Mouse (Mus musculus) liver, embryonic 11.5 days (tissue): ENCODE results near the gene Fam208b. TPM values are rescaled to one million over a fixed set of nuclear protein-coding genes. Genes with fewer than 3 reads are reported as not detected.

ENCODE experiments used
- ATAC-seq: fragments of 200-750 bp; cut with Nextera tagmentation; replicated peaks from 2 replicates; pipeline ENCODE4 v1.8.0; 2017; ENCODE audit warnings: moderate number of reproducible peaks, mild to moderate bottlenecking, moderate TSS enrichment, moderate library complexity; ENCODE audit not compliant: low FRiP score
- DNase-seq: peaks from one replicate; pipeline ENCODE4 v3.0.0-alpha.2; 2017; ENCODE audit warnings: low spot score
- H3K27ac ChIP-seq: fragments of 300-500 bp; sonication (generic); 2 replicates; pipeline ENCODE4 v1.5.1; 2014; ENCODE audit warnings: mild to moderate bottlenecking, low read depth, low read length, control low read depth
- H3K27me3 ChIP-seq: fragments of 300-500 bp; sonication (generic); replicated peaks from 2 replicates; pipeline ENCODE4 v1.6.1; 2014; ENCODE audit warnings: low read length, mixed read lengths; ENCODE audit not compliant: control insufficient read depth, insufficient read depth
- H3K36me3 ChIP-seq: fragments of 300-500 bp; sonication (generic); 2 replicates; pipeline ENCODE4 v1.6.1; 2014; ENCODE audit warnings: mild to moderate bottlenecking, low read length, moderate library complexity, mixed read lengths; ENCODE audit not compliant: control insufficient read depth, insufficient read depth
- H3K4me1 ChIP-seq: fragments of 300-500 bp; sonication (generic); replicated peaks from 2 replicates; pipeline ENCODE4 v1.6.1; 2014; ENCODE audit warnings: low read length, mixed read lengths; ENCODE audit not compliant: control insufficient read depth, insufficient read depth
- H3K4me2 ChIP-seq: fragments of 300-500 bp; sonication (generic); 2 replicates; pipeline ENCODE4 v1.6.1; 2014; ENCODE audit warnings: mild to moderate bottlenecking, control low read depth, moderate library complexity
- H3K4me3 ChIP-seq: fragments of 300-500 bp; sonication (generic); 2 replicates; pipeline ENCODE4 v1.5.1; 2014; ENCODE audit warnings: low read depth, low read length, control low read depth
- H3K9ac ChIP-seq: fragments of 300-500 bp; sonication (generic); 2 replicates; pipeline ENCODE4 v1.6.1; 2014; ENCODE audit warnings: low read depth, low read length, control low read depth
- H3K9me3 ChIP-seq: fragments of 300-500 bp; sonication (generic); 2 replicates; pipeline ENCODE4 v1.6.1; 2016; ENCODE audit warnings: low read length, inconsistent platforms, mixed read lengths; ENCODE audit not compliant: control insufficient read depth
- WGBS: fragments of 180-500 bp; shearing (Covaris S2); extraction: QIAGEN DNeasy Blood & Tissue Kit; methylation state at CpG from one replicate; pipeline ENCODE4 v1.1.7; 2014; 5-methylcytosine and 5-hydroxymethylcytosine counted together
- polyA plus RNA-seq: library from polyadenylated mRNA; unstranded; fragments of >200 nt; fragmentation: Nextera tagmentation; extraction: Ambion mirVana; gene quantifications from 2 replicates; pipeline ENCODE4 v1.2.1, GENCODE M21; 2014

Gene Fam208b
- polyA plus RNA-seq, 1 experiment from 2014 or later: 14.5 TPM

DNA sequence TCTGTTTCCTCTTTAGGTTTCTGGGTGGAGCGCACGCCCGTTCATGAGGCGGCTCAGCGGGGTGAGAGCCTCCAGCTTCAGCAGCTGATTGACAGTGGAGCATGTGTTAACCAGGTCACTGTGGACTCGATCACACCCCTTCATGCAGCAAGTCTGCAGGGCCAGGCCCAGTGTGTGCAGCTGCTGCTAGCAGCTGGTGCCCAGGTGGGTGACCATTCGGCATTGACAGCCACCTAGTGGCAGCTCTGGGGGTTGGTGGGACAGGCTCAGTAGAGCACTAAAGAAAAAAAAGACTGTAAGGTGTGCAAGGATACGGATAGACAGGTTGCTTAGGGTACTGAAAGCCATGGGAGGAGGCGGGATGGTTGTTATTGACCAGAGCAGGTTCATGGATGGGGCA, 31.1 kb upstream of the Fam208b start:
- Histone ChIP-seq H3K4me2 (no peak overlapping the region), H3K27me3 (no peaks in the 10 kb centered on the region), H3K9me3 (no peaks in the 10 kb centered on the region), H3K27ac (no peak overlapping the region), H3K4me3 (no peak overlapping the region), H3K36me3 (no peaks in the 10 kb centered on the region), H3K4me1 (no peaks in the 10 kb centered on the region), H3K9ac (no peak overlapping the region)
- DNase-seq (peak; percentile 38), ATAC-seq (peak; percentile 69)
- 79% methylated on average over 9 of the region's 9 CpGs for WGBS

DNA sequence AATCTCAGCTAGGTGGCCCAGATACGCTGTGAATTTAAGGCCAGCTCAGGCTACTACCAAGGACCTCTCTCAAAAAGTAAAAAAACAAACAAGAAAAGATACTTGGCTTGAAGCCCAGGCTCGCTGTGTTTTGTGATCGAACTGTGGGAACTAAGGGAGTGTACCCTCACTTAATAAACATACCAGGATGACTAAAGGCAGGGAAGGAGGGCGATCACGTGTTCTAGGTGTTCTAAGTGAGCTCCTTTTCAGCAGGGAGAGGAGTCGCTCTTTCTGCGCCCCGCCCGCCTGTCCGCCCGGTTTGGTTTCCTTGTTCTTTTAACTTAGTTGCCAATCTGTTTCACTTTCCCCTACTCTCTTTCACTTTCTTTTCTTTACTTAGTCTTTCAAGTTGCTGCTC, 25.9 kb upstream of the Fam208b start:
- Histone ChIP-seq H3K4me1 (no peaks in the 10 kb centered on the region), H3K27ac (no peak overlapping the region), H3K4me2 (peak overlapping the region; percentile 18; the same call in 1 of the 2 replicates), H3K27me3 (no peaks in the 10 kb centered on the region), H3K36me3 (no peaks in the 10 kb centered on the region), H3K4me3 (no peak overlapping the region), H3K9ac (no peak overlapping the region), H3K9me3 (no peaks in the 10 kb centered on the region)
- ATAC-seq: no peak
- DNase-seq: no peak
- 61% methylated on average over 11 of the region's 11 CpGs for WGBS

DNA sequence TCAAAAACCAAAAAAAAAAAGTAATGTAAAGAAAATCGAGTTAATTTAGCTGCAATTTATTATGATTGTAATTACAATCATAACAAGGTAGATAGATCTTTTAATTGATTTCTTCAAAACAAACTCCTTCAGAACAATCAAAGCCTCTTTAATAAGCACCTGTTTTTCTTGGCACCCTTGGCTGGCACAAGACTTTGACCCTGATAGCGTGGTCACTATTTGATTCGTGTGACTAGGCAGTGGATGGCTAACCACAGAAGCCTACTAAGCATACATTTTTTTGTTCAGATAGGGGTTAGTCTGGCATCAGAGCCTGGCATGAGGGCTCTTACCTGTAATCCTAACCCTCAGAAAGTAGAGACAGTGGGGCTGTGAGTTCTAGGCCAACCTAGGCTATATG, 24.2 kb upstream of the Fam208b start:
- Histone ChIP-seq H3K9me3 (no peaks in the 10 kb centered on the region), H3K4me1 (no peaks in the 10 kb centered on the region), H3K4me3 (no peak overlapping the region), H3K27me3 (no peaks in the 10 kb centered on the region), H3K9ac (no peak overlapping the region), H3K4me2 (no peak overlapping the region), H3K27ac (no peak overlapping the region), H3K36me3 (no peaks in the 10 kb centered on the region)
- no peak for ATAC-seq
- no peak for DNase-seq
- 84% methylated on average over 3 of the region's 3 CpGs for WGBS

DNA sequence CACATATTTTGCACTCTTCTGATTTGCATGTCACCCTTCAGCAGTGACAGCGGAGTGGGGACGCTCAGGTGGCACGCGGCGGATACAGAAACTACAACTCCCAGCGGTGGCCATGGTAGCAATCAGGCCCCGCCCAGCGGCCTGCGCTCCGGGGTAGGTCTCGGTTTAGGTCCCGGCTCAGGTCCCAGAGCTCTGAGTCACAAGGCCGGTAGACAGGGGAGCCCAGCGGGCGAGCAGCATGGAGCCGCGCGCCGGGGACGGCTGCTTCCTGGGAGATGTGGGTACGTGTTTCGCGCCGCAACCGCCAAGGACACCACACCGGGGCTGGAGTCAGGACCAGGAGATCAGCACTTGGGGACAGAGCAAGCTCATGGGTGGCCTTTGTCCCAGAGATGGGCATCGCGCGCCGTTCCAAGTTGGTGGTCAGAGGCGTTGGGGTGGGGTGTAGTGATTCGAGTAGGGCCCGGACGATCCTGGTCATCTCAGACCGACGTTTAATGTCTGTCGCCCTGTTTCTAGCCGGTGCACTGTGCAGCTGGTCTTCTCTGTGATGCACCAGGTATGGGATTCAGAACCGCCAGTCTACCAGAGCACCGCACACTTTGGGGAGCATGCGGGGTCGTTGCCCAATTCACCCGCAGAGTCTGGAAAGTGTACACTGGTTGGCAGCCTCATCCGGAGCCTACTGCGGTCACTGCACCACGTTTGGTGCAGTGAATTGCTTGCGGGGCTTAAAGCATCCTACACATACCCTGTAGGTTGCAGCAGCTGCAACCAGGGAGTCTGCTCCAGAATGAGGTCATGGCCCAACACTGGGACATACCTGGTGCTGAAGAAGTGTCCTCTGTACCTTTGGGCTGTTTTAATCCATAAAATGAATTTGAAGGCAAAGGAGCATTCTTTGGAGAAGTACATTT, 23.2 kb upstream of the Fam208b start, which contains the start of gene Asb13:
Gene Asb13 (plus strand): TSS at position 138 of the 917 bp plus-strand sequence.
- peak; percentile 93 for ATAC-seq
- Histone ChIP-seq H3K9ac (peak within 1 kb of the TSS; percentile 76), H3K27ac (no peak within 1 kb of the TSS), H3K9me3 (no peaks in the 10 kb centered on the region), H3K36me3 (no peaks in the 10 kb centered on the region), H3K4me1 (no peaks in the 10 kb centered on the region), H3K4me3 (peak within 1 kb of the TSS; percentile 70), H3K4me2 (peak within 1 kb of the TSS; percentile 89), H3K27me3 (no peaks in the 10 kb centered on the region)
- WGBS: 2% methylated on average over 47 of the region's 47 CpGs
- DNase-seq: peak; percentile 82

DNA sequence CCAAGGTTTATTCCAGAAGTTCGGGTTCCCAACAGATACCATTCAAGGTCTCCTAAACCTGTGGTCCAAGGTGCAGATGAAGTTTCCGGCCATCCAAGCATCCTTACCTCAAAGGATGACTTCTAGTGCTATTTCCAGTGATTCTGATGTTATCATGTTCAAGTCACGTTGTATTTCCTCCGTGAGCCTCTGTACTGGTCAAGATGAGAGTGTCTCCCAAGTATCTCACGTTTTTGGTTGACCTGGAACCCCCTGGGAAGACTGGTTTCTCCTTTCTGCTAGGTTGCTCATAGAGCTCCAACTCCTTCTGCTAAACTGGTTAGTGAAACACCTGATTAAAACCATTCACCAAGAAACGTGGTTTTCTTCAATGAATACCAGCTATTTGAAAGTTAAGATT, 22.2 kb upstream of the Fam208b start:
- ATAC-seq (no peak), DNase-seq (no peak)
- no peak overlapping the region for H3K27ac ChIP-seq
- no peak overlapping the region for H3K4me3 ChIP-seq
- no peak overlapping the region for H3K9ac ChIP-seq
- no peaks in the 10 kb centered on the region for H3K4me1 ChIP-seq
- H3K9me3 ChIP-seq: no peaks in the 10 kb centered on the region
- 36% methylated on average over 6 of the region's 6 CpGs for WGBS
- H3K4me2 ChIP-seq: peak overlapping the region; percentile 89
- no peaks in the 10 kb centered on the region for H3K27me3 ChIP-seq
- H3K36me3 ChIP-seq: no peaks in the 10 kb centered on the region

DNA sequence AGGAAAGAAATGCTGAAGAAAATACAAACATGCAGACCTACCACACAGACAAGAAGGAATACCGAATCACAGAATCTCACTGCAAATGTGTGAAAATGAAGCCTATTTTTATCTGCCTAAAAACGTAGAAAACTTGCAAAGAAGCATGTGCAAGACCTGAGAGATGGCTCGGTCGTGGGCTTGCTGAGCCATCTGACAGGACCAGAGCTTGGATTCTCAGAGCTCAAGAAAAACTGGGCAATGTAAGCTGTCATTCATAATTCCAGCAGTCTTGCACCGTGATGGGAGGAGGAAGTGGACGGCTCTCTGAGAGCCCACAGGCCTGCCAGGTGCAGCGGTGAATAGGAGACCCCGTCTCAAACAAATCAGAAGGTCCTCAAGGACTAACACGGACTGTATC, 21.6 kb upstream of the Fam208b start:
- Histone ChIP-seq H3K27ac (no peak overlapping the region), H3K27me3 (no peaks in the 10 kb centered on the region), H3K4me1 (no peaks in the 10 kb centered on the region), H3K4me2 (no peak overlapping the region), H3K9me3 (no peaks in the 10 kb centered on the region), H3K4me3 (no peak overlapping the region), H3K9ac (no peak overlapping the region), H3K36me3 (no peaks in the 10 kb centered on the region)
- no peak for ATAC-seq
- WGBS: 83% methylated on average over 9 of the region's 9 CpGs
- no peak for DNase-seq

DNA sequence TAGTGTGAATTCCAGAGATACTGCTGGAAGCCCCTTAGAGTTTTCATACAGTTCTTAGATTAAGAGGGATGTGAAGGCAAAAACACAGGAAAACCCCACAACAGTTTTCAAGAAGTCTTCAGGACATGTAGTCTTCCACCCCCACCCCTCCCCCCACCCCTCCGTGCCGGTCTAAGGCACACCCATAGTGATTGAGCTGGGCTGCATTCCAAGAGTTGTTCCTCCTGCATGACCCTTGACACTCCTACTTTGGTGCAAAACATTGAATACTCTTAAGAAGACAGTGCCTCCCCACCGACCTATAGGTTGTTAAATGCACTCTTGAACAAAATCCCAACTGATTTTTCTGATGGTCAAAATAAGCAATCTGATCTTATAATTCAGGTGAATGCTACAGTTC, 17.2 kb upstream of the Fam208b start:
- no peak for ATAC-seq
- Histone ChIP-seq H3K4me3 (no peak overlapping the region), H3K4me2 (no peak overlapping the region), H3K9me3 (peaks cover 3% of the 10 kb centered on the region; the same call in 1 of the 2 replicates), H3K27me3 (no peaks in the 10 kb centered on the region), H3K4me1 (no peaks in the 10 kb centered on the region), H3K9ac (no peak overlapping the region), H3K27ac (no peak overlapping the region), H3K36me3 (no peaks in the 10 kb centered on the region)
- no peak for DNase-seq
- WGBS: 30% methylated on average over 3 of the region's 3 CpGs

DNA sequence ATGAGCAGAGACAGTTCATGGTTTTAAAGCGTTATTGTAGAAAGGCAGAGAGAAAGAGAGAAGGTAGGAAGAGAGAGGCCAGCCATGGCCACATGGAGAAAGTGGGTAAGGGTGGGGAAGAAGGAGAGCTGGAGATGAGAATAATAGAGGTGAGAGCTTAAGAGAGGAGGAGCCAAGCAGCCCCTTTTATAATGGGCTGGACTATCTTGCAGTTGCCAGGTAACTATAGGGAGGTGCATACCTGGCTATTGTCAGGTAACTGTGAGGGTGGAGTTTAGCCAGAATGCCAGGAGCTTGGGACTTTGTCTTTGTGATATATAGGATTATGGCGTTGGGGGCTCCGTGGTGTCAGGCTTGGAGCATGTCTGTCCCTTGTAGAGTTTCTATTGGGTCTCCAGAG, 16.2 kb upstream of the Fam208b start:
- 52% methylated on average over 3 of the region's 3 CpGs for WGBS
- no peak for DNase-seq

More for the DNA sequence above, 16.2 kb upstream of the Fam208b start:
- Histone ChIP-seq H3K4me2 (no peak overlapping the region), H3K9me3 (peaks cover 3% of the 10 kb centered on the region; the same call in 1 of the 2 replicates), H3K36me3 (no peaks in the 10 kb centered on the region), H3K27me3 (no peaks in the 10 kb centered on the region), H3K27ac (no peak overlapping the region), H3K4me3 (no peak overlapping the region), H3K4me1 (no peaks in the 10 kb centered on the region), H3K9ac (no peak overlapping the region)
- no peak for ATAC-seq
